Mouse (Mus musculus): Measurements from ENCODE around the gene Olfr811.

The Olfr811 gene

GRCm38 (mm10) chr10:129804296-129804695, at the start of gene Olfr811:
Gene Olfr811, minus strand, starts transcription at chr10:129804396.
- DNase-seq (ENCODE audit: low spot score) = no peak

GRCm38 (mm10) chr10:129847343-129847742, 43.1 kb upstream of the Olfr811 start:
- DNase-seq (ENCODE audit: low spot score) = no peak

GRCm38 (mm10) chr10:129845994-129846393, 41.8 kb upstream of the Olfr811 start, which contains the start of gene Olfr812:
Gene Olfr812, minus strand, starts transcription at chr10:129846094.
- DNase-seq (ENCODE audit: low spot score) = no peak

- DNase-seq (ENCODE audit: low spot score) = no peak
These were observed 9.4 kb downstream of the Olfr811 start, which contains the start of gene Olfr810 for GRCm38 (mm10) chr10:129794817-129795216. Gene Olfr810, minus strand, starts transcription at chr10:129794917.

GRCm38 (mm10) chr10:129778123-129778522, 26.1 kb downstream of the Olfr811 start:
- no peak for DNase-seq (ENCODE audit: low spot score)

GRCm38 (mm10) chr10:129774338-129774737, 29.9 kb downstream of the Olfr811 start, which contains the start of gene Olfr809:
Gene Olfr809, plus strand, starts transcription at chr10:129774638.
- no peak for DNase-seq (ENCODE audit: low spot score)

GRCm38 (mm10) chr10:129765182-129765581, 39.0 kb downstream of the Olfr811 start, which contains the start of gene Olfr808:
Gene Olfr808, plus strand, starts transcription at chr10:129765482.
- DNase-seq (ENCODE audit: low spot score) = no peak

- DNase-seq (ENCODE audit: low spot score) = no peak
These were observed 46.5 kb downstream of the Olfr811 start, which contains the start of gene Olfr807 for GRCm38 (mm10) chr10:129757693-129758092. Gene Olfr807, minus strand, starts transcription at chr10:129757793.
